Mouse (Mus musculus): ENCODE results near the gene Sel1l2.

DNA sequence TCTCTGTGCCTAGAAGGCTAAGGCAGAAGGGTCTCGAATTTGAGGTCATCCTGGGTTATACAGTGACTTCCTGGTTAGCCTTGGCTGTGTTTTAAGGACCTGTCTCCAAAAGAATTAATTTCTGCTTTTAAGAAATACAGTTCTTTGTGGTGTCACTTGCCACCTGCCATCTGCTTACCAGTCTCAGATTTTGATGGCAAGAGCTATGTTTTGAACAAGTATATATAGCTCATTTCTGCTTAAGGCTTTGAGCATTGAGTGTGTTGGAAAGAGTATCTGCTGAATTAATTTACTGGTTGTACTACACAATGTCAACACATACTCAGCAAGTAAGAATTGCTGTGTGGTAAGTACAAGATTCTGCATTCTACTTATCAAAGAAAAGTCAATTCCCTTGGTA is 159.2 kb downstream of the Sel1l2 start:
- TF ChIP-seq GATA1 (IDR thresholded peaks at IDR 0.05; ENCODE audit: borderline replicate concordance, low read length) (no peak), FLI1 (IDR thresholded peaks at IDR 0.05; ENCODE audit: low read length) (no peak)

All from megakaryocyte, embryonic 14.5 days (primary cell).